In the genomic region with DNA sequence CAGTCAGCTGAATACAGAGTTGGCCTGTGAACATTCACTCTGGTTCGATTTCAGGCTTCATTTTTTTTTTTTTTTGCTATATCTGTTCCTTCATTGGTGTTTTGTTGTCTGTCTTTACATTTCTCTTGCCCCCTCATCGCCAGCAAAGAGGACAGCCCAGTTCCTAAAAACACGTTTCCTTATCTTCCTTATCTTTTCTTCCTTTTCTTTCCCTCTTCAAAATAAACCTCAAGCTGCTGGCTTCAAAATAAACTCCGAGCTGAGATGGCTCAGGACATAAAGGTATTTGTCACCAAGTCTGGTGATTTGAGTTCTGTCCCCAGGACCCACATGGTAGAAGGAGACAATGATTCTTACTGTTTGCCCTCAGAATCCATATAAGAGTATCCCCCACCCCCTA, we compare ENCODE assay signal across 7 mouse cellular contexts. TPM values are rescaled to one million over a fixed set of nuclear protein-coding genes. Genes with fewer than 3 reads are reported as not detected.
DNase-seq lines count a peak whose midpoint lies in the region; ATAC-seq and TF ChIP-seq lines count a peak whose summit lies in the region.

No protein-coding gene starts in this region.

- H3K27me3 ChIP-seq in lung, embryonic 14.5 days (ENCODE audit: insufficient read depth, low read length): no peaks in the 10 kb centered on the region
- no peaks in the 10 kb centered on the region for H3K27me3 ChIP-seq in limb, embryonic 11.5 days (ENCODE audit: control insufficient read depth, insufficient read depth, low read length)

- H3K4me1 ChIP-seq in lung, embryonic 14.5 days (ENCODE audit: insufficient read depth): no peaks in the 10 kb centered on the region
- H3K4me1 ChIP-seq in embryonic fibroblast, embryonic 13.5 days (ENCODE audit: control insufficient read depth, insufficient read depth, low read length): no peaks in the 10 kb centered on the region; the same call in 1 of the 2 replicates
- H3K4me1 ChIP-seq in limb, embryonic 11.5 days (ENCODE audit: control insufficient read depth, insufficient read depth, low read length): 0 out of 2 replicates have a peak, but pooled peaks cover 3% of the 10 kb centered on the region
- H3K4me1 ChIP-seq in olfactory bulb, adult 2 months (ENCODE audit: control insufficient read depth, insufficient read depth, low read length): no peaks in the 10 kb centered on the region; the same call in 1 of the 2 replicates

- peaks cover 43% of the 10 kb centered on the region for H3K36me3 ChIP-seq in lung, embryonic 14.5 days (ENCODE audit: insufficient read depth)
- peaks cover 12% of the 10 kb centered on the region for H3K36me3 ChIP-seq in limb, embryonic 11.5 days (ENCODE audit: control insufficient read depth, insufficient read depth, low read length)

- TF ChIP-seq POLR2A in embryonic fibroblast, embryonic 13.5 days (IDR thresholded peaks at IDR 0.05; ENCODE audit: low read depth, low read length): no peak
- TF ChIP-seq POLR2A in olfactory bulb, adult 2 months (IDR thresholded peaks at IDR 0.05; ENCODE audit: insufficient read depth, low read depth, low read length): no peak

- TF ChIP-seq CTCF in lung, embryonic 14.5 days (IDR thresholded peaks at IDR 0.05; ENCODE audit: low read depth): no peak
- no peak for TF ChIP-seq CTCF in embryonic fibroblast, embryonic 13.5 days (IDR thresholded peaks at IDR 0.05; ENCODE audit: borderline replicate concordance, insufficient read depth, low read length)
- no peak for TF ChIP-seq CTCF in olfactory bulb, adult 2 months (IDR thresholded peaks at IDR 0.05; ENCODE audit: insufficient read depth, low read depth, low read length)

- no peaks in the 10 kb centered on the region for H3K9me3 ChIP-seq in lung, embryonic 14.5 days (ENCODE audit: low read depth, low read length)
- no peaks in the 10 kb centered on the region for H3K9me3 ChIP-seq in limb, embryonic 11.5 days (ENCODE audit: control insufficient read depth, low read length)

- ATAC-seq in lung, embryonic 14.5 days (ENCODE audit: insufficient read depth): no peak
- no peak for ATAC-seq in limb, embryonic 11.5 days (ENCODE audit: insufficient number of reproducible peaks, low FRiP score, low TSS enrichment, low read depth)

- peak overlapping the region; percentile 84 for H3K9ac ChIP-seq in lung, embryonic 14.5 days
- H3K9ac ChIP-seq in limb, embryonic 11.5 days (ENCODE audit: low read length): peak overlapping the region; percentile 71; the same call in 1 of the 2 replicates

- 9% methylated on average over 4 of the region's 4 CpGs for WGBS in lung, embryonic 14.5 days
- WGBS in limb, embryonic 11.5 days: 27% methylated on average over 4 of the region's 4 CpGs
- WGBS in olfactory bulb, adult 2 months: 25% methylated on average over 4 of the region's 4 CpGs

- peak overlapping the region; percentile 82 for H3K4me2 ChIP-seq in lung, embryonic 14.5 days
- H3K4me2 ChIP-seq in limb, embryonic 11.5 days (ENCODE audit: low read depth, severe bottlenecking): peak overlapping the region; percentile 58

- peak overlapping the region; percentile 96 for H3K4me3 ChIP-seq in lung, embryonic 14.5 days (ENCODE audit: low read depth, low read length)
- peak overlapping the region; percentile 87 for H3K4me3 ChIP-seq in embryonic fibroblast, embryonic 13.5 days (ENCODE audit: insufficient read depth, low read length)
- H3K4me3 ChIP-seq in limb, embryonic 11.5 days (ENCODE audit: low read depth, low read length): peak overlapping the region; percentile 80
- peak overlapping the region; percentile 68 for H3K4me3 ChIP-seq in olfactory bulb, adult 2 months (ENCODE audit: insufficient read depth, low read depth, low read length)

- no peak for DNase-seq in lung, embryonic 14.5 days
- no peak for DNase-seq in lung, postnatal 4 days
- no peak for DNase-seq in limb, embryonic 11.5 days (ENCODE audit: low spot score)
- no peak for DNase-seq in thymus, postnatal 4 days
- DNase-seq in cerebellum, adult 11 months: no peak

- peak overlapping the region; percentile 85 for H3K27ac ChIP-seq in lung, embryonic 14.5 days (ENCODE audit: low read depth)
- no peak overlapping the region for H3K27ac ChIP-seq in embryonic fibroblast, embryonic 13.5 days (ENCODE audit: insufficient read depth, low read length)
- H3K27ac ChIP-seq in limb, embryonic 11.5 days (replicated peaks; ENCODE audit: low read depth, low read length): no peak overlapping the region
- no peak overlapping the region for H3K27ac ChIP-seq in olfactory bulb, adult 2 months (ENCODE audit: insufficient read depth, low read depth, low read length)

RNA-seq across cellular contexts. Expression of a gene that starts 0.6 kb away (rescaled TPM):
- polyA plus RNA-seq in lung, embryonic 14.5 days (2014; fragmentation: Nextera tagmentation; extraction: Ambion mirVana): 39.5 and 42.8 TPM in 2 replicates
- 19.8 and 24.5 TPM in 2 replicates for polyA plus RNA-seq in embryonic fibroblast, embryonic 13.5 days (2011; ENCODE audit: insufficient read length, low read depth, missing spikeins)
- polyA plus RNA-seq in limb, embryonic 11.5 days (2014; fragmentation: Nextera tagmentation; extraction: Ambion mirVana): 48.2 and 53.7 TPM in 2 replicates
- polyA plus RNA-seq in olfactory bulb, adult 2 months (2012; ENCODE audit: insufficient read depth, insufficient read length, low replicate concordance, missing spikeins): not detected in 2 replicates

RNA-seq across cellular contexts. Expression of a gene that starts 9.1 kb away (rescaled TPM):
- 152 and 169 TPM in 2 replicates for polyA plus RNA-seq in lung, embryonic 14.5 days (2014; fragmentation: Nextera tagmentation; extraction: Ambion mirVana)
- 57.3 and 63.5 TPM in 2 replicates for polyA plus RNA-seq in embryonic fibroblast, embryonic 13.5 days (2011; ENCODE audit: insufficient read length, low read depth, missing spikeins)
- 124 TPM in 2 replicates for polyA plus RNA-seq in limb, embryonic 11.5 days (2014; fragmentation: Nextera tagmentation; extraction: Ambion mirVana)
- polyA plus RNA-seq in olfactory bulb, adult 2 months (2012; ENCODE audit: insufficient read depth, insufficient read length, low replicate concordance, missing spikeins): not detected in 2 replicates

RNA-seq across cellular contexts. Expression of a gene that starts 17.0 kb away (rescaled TPM):
- 48.8 and 51.7 TPM in 2 replicates for polyA plus RNA-seq in lung, embryonic 14.5 days (2014; fragmentation: Nextera tagmentation; extraction: Ambion mirVana)
- polyA plus RNA-seq in embryonic fibroblast, embryonic 13.5 days (2011; ENCODE audit: insufficient read length, low read depth, missing spikeins): not detected in 2 replicates
- 4.0 and 5.0 TPM in 2 replicates for polyA plus RNA-seq in limb, embryonic 11.5 days (2014; fragmentation: Nextera tagmentation; extraction: Ambion mirVana)
- polyA plus RNA-seq in olfactory bulb, adult 2 months (2012; ENCODE audit: insufficient read depth, insufficient read length, low replicate concordance, missing spikeins): not detected in 2 replicates

RNA-seq across cellular contexts. Expression of a gene that starts 17.5 kb away (rescaled TPM):
- 127 and 129 TPM in 2 replicates for polyA plus RNA-seq in lung, embryonic 14.5 days (2014; fragmentation: Nextera tagmentation; extraction: Ambion mirVana)
- polyA plus RNA-seq in embryonic fibroblast, embryonic 13.5 days (2011; ENCODE audit: insufficient read length, low read depth, missing spikeins): 107 and 146 TPM in 2 replicates
- 63.1 and 66.6 TPM in 2 replicates for polyA plus RNA-seq in limb, embryonic 11.5 days (2014; fragmentation: Nextera tagmentation; extraction: Ambion mirVana)
- not detected in 2 replicates for polyA plus RNA-seq in olfactory bulb, adult 2 months (2012; ENCODE audit: insufficient read depth, insufficient read length, low replicate concordance, missing spikeins)

RNA-seq across cellular contexts. Expression of a gene that starts 17.7 kb away (rescaled TPM):
- polyA plus RNA-seq in lung, embryonic 14.5 days (2014; fragmentation: Nextera tagmentation; extraction: Ambion mirVana): not detected in 2 replicates
- not detected in 2 replicates for polyA plus RNA-seq in embryonic fibroblast, embryonic 13.5 days (2011; ENCODE audit: insufficient read length, low read depth, missing spikeins)
- not detected in 2 replicates for polyA plus RNA-seq in limb, embryonic 11.5 days (2014; fragmentation: Nextera tagmentation; extraction: Ambion mirVana)
- not detected in 2 replicates for polyA plus RNA-seq in olfactory bulb, adult 2 months (2012; ENCODE audit: insufficient read depth, insufficient read length, low replicate concordance, missing spikeins)

Comparison
In these comparisons a context has a peak if more than half of its experiments do, and no peak if none do; other contexts are left out.
1. RNA of a gene that starts 0.6 kb away (polyA plus RNA-seq): 48.2 to 53.7 TPM in limb, embryonic 11.5 days, 39.5 to 42.8 TPM in lung, embryonic 14.5 days and 19.8 to 24.5 TPM in embryonic fibroblast, embryonic 13.5 days; not detected in olfactory bulb, adult 2 months; every median in the first group is over 10 times any median in the second.
2. RNA of a gene that starts 9.1 kb away (polyA plus RNA-seq): 152 to 169 TPM in lung, embryonic 14.5 days, 124 TPM in limb, embryonic 11.5 days and 57.3 to 63.5 TPM in embryonic fibroblast, embryonic 13.5 days; not detected in olfactory bulb, adult 2 months; every median in the first group is over 10 times any median in the second.
3. Peak in every context shown above with its lines, with median percentiles within 50 percentile points of each other: H3K4me3 ChIP-seq.